Mouse (Mus musculus) heart, embryonic 13.5 days (tissue): ENCODE data around the gene Gpr45. TPM values are rescaled to one million over a fixed set of nuclear protein-coding genes. Genes with fewer than 3 reads are reported as not detected.

Experiments used
- ATAC-seq: fragments of 200-750 bp; cut with Nextera tagmentation; 2 replicates; pipeline ENCODE4 v1.8.0; 2017; ENCODE audit warnings: moderate TSS enrichment; ENCODE audit not compliant: insufficient number of reproducible peaks, low FRiP score, low TSS enrichment; ENCODE audit errors: extremely low read depth
- H3K27ac ChIP-seq: fragments of 300-500 bp; sonication (generic); replicated peaks from 2 replicates; pipeline ENCODE4 v1.5.1; 2015; ENCODE audit warnings: moderate library complexity, mild to moderate bottlenecking, inconsistent platforms
- H3K27me3 ChIP-seq: fragments of 300-500 bp; sonication (generic); replicated peaks from 2 replicates; pipeline ENCODE4 v1.6.1; 2015; ENCODE audit warnings: mild to moderate bottlenecking, inconsistent platforms
- H3K36me3 ChIP-seq: fragments of 300-500 bp; sonication (generic); 2 replicates; pipeline ENCODE4 v1.6.1; 2015; ENCODE audit warnings: mild to moderate bottlenecking, inconsistent platforms
- H3K4me1 ChIP-seq: fragments of 300-500 bp; sonication (generic); 2 replicates; pipeline ENCODE4 v1.6.1; 2015; ENCODE audit warnings: inconsistent platforms
- H3K4me2 ChIP-seq: fragments of 300-500 bp; sonication (generic); 2 replicates; pipeline ENCODE4 v1.6.1; 2015; ENCODE audit warnings: inconsistent platforms, mild to moderate bottlenecking, moderate library complexity
- H3K4me3 ChIP-seq: fragments of 300-500 bp; sonication (generic); 2 replicates; pipeline ENCODE4 v1.5.1; 2015; ENCODE audit warnings: moderate library complexity, mild to moderate bottlenecking, inconsistent platforms
- H3K9ac ChIP-seq: fragments of 300-500 bp; sonication (generic); 2 replicates; pipeline ENCODE4 v1.6.1; 2015; ENCODE audit warnings: inconsistent platforms, mild to moderate bottlenecking, moderate library complexity
- H3K9me3 ChIP-seq: fragments of 300-500 bp; sonication (generic); 2 replicates; pipeline ENCODE4 v1.6.1; 2016; ENCODE audit warnings: inconsistent platforms
- WGBS: fragments of 180-500 bp; shearing (Covaris S2); methylation state at CpG from one replicate; pipeline ENCODE4 v1.1.7; 2015; ENCODE audit warnings: mixed read lengths; 5-methylcytosine and 5-hydroxymethylcytosine counted together
- polyA plus RNA-seq: library from polyadenylated mRNA; unstranded; fragments of >200 nt; fragmentation: Nextera tagmentation; extraction: Ambion mirVana; gene quantifications from 2 replicates; pipeline ENCODE4 v1.2.1, GENCODE M21; 2015

Gene Gpr45
- polyA plus RNA-seq, result 1.9 and 2.6 TPM in 2 replicates

DNA sequence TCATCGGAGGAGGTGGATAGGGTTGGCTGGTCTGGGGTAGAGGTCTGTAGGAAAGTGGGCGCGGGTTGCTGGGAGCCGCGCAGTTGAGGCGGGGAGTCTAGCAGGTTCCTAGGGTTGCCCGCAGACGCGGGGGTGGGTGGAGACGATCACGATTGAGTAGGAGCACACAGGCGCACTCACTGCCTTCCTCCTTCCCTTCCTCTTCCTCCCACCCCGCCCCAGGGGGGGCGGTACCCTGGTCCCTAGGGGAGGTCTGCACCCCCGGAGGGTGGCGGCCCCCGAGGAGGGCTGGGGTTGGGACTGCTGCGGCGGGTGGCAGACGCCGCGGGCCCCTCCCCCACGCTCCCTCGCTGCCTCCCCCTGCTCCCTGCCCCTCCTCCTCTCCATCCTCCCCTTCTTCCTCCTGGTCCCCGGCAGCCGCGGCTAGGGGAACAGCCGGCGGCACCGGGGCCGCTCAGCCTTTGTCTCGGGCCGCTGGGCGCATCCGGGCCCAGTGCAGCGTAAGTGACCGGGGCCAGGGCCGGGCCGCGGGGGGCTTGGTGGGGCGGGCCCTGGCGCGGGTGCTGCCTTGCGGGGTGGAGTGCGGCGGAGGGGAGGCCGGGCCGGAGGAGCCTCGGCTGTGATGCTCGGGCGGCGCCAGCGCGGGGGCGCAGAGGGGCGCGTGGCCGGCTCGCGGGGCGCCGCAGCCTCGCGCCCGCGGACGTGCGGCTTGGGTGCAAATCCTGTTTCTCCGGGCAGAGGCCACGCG is at the start of gene Gpr45:
Gpr45 (plus strand) TSS at position 139 of the 748 bp plus-strand sequence.
- Histone ChIP-seq H3K9me3 (no peaks in the 10 kb centered on the region), H3K9ac (peak within 1 kb of the TSS; percentile 83), H3K27ac (no peak within 1 kb of the TSS), H3K4me3 (peak within 1 kb of the TSS; percentile 78), H3K36me3 (no peaks in the 10 kb centered on the region), H3K4me1 (peaks cover 4% of the 10 kb centered on the region), H3K4me2 (peak within 1 kb of the TSS; percentile 94), H3K27me3 (peaks cover 20% of the 10 kb centered on the region)
- ATAC-seq, result peak; percentile 45; the same call in 1 of the 2 replicates
- 2% methylated on average over 47 of the region's 71 CpGs for WGBS

DNA sequence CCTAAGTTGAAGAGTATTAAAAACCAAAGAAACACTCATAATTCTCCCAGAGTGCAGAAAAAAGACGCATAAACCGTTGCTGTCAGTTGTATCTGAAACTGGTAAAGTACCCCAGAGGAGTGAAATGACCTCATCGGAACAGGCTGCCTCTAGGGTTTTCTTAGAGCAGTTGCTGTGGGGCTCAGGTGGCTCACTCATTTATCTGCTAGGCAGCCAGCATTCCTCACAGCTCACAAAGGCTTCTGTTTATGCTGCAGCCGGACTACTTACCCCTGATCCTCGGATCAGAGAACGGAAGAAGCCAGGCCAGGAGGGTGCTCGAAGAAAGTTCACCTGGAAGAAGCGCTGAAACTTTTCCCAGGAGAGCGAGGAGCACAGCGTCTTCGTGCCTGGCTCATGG is 47.5 kb upstream of the Gpr45 start:
- Histone ChIP-seq H3K4me1 (0 out of 2 replicates have a peak, but pooled peaks cover 4% of the 10 kb centered on the region), H3K27ac (no peak overlapping the region), H3K9me3 (no peaks in the 10 kb centered on the region), H3K9ac (no peak overlapping the region), H3K27me3 (no peaks in the 10 kb centered on the region), H3K4me3 (no peak overlapping the region), H3K4me2 (no peak overlapping the region), H3K36me3 (peaks cover 52% of the 10 kb centered on the region)
- no peak for ATAC-seq
- WGBS, result 81% methylated on average over 11 of the region's 11 CpGs

DNA sequence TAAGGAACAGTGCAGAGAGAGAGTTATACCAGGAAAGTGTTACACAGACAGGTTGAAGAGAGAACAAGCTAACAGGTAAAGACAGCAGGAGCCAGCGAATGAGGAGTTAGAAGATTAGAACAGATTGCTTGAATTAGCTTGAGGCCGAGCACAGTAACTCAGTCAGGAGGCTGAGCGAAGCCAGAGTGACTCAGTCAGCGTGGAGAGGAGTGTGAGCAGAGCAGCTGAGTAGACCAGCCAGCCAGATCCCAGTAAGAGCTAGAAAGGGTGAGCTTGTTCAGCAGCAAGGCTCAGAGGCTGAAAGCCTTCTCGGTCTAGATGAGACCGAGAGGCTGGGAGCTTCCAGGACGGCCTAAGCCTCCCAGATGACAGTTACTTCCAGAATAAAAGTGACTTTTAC is 46.0 kb upstream of the Gpr45 start:
- H3K4me3 ChIP-seq, result no peak overlapping the region
- H3K4me2 ChIP-seq, result no peak overlapping the region
- no peaks in the 10 kb centered on the region for H3K9me3 ChIP-seq
- no peaks in the 10 kb centered on the region for H3K27me3 ChIP-seq
- no peak overlapping the region for H3K27ac ChIP-seq
- peaks cover 36% of the 10 kb centered on the region for H3K36me3 ChIP-seq
- peaks cover 11% of the 10 kb centered on the region; the same call in 1 of the 2 replicates for H3K4me1 ChIP-seq
- WGBS, result 78% methylated on average over 7 of the region's 7 CpGs
- ATAC-seq, result no peak
- H3K9ac ChIP-seq, result no peak overlapping the region

DNA sequence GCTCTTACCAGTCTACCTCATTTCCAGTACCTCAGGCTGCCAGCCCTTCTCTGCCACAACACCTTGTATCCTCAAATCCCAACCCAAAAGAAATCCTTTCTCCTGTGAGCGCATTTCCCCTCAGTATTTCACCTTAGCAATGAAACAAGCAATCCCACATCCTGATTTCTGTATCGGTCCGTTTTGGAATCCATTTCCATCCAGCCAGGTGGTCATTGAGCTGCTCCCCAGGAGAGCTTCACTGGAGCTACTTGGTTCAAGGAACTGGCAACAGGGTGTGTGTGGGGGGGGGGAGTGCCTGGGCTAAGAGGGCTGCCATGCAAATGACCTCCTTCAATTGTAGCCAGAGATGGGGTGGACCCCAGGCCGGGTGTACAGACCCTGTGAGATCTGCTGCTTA is 45.5 kb upstream of the Gpr45 start:
- H3K27me3 ChIP-seq, result no peaks in the 10 kb centered on the region
- no peak overlapping the region for H3K4me2 ChIP-seq
- WGBS, result 65% methylated on average over 4 of the region's 4 CpGs
- ATAC-seq, result no peak
- H3K4me1 ChIP-seq, result peaks cover 8% of the 10 kb centered on the region; the same call in 1 of the 2 replicates
- no peak overlapping the region for H3K27ac ChIP-seq
- no peaks in the 10 kb centered on the region for H3K9me3 ChIP-seq
- H3K9ac ChIP-seq, result no peak overlapping the region
- H3K36me3 ChIP-seq, result peaks cover 36% of the 10 kb centered on the region
- H3K4me3 ChIP-seq, result no peak overlapping the region

DNA sequence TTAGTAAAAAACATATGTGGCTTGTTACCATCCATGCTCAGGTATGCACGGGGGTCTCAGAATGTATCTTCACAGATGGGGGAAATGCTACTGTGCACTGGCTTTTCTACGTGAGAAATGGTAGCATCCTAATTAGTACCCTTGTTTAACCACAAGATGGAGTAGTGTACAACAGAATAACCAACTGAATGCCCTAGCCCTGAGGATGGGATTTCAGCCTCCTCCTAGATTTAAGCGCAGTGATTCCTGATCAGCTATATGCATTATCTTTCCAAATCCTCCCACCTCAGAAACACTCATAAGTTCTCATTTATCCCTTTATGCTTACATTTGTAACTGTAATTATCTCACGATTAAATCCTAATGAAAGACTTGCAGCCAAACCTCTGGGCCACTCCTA is 37.6 kb upstream of the Gpr45 start:
- Histone ChIP-seq H3K4me3 (no peak overlapping the region), H3K4me2 (no peak overlapping the region), H3K9ac (no peak overlapping the region), H3K36me3 (no peaks in the 10 kb centered on the region), H3K4me1 (peaks cover 8% of the 10 kb centered on the region; the same call in 1 of the 2 replicates), H3K27me3 (no peaks in the 10 kb centered on the region), H3K9me3 (no peaks in the 10 kb centered on the region), H3K27ac (no peak overlapping the region)
- ATAC-seq, result no peak
- WGBS, result 9% methylated on average over 4 of the region's 4 CpGs

DNA sequence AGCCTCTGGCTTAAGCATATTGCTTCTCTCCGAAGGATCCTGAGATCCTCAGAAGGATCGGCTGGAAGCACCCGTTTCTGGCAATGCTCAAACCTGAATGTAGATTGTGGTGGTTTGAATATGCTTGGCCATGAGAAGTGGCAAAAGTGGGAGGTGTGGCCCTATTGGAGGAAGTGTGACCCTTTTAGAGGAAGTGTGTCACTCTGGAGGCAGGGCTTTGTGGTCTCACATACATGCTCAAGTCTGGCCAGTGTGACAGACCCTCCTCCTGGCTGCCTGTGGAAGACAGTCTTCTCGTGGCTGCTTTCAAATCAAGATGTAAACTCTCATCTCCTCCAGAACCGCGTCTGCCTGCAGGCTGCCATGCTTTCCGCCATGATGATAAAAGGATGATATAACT is 36.0 kb upstream of the Gpr45 start:
- Histone ChIP-seq H3K36me3 (no peaks in the 10 kb centered on the region), H3K4me3 (no peak overlapping the region), H3K27me3 (no peaks in the 10 kb centered on the region), H3K4me1 (no peaks in the 10 kb centered on the region), H3K27ac (no peak overlapping the region), H3K9me3 (no peaks in the 10 kb centered on the region), H3K9ac (no peak overlapping the region), H3K4me2 (no peak overlapping the region)
- WGBS, result 76% methylated on average over 7 of the region's 7 CpGs
- ATAC-seq, result no peak

DNA sequence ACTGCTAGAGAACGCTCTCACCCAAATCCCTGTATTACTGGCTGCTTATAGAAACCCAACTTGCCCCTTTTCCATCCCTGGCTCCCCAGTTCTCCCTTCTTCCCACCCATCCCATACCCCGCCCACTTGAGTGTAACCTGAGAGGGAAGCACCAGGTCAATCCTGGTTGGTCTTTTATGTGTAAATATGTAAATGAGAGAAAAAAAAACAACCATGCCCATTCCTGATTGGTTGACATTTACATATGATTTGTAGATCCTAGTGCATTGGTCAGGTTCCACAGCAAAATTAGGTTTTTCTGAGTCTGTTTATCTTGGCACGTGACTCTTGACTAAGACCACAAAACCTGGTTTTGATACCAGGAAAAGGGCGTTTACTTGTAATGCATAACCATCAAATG is 34.8 kb upstream of the Gpr45 start:
- Histone ChIP-seq H3K27ac (no peak overlapping the region), H3K4me1 (no peaks in the 10 kb centered on the region), H3K4me2 (peak overlapping the region; percentile 53), H3K4me3 (peak overlapping the region; percentile 13; the same call in 1 of the 2 replicates), H3K9me3 (no peaks in the 10 kb centered on the region), H3K27me3 (no peaks in the 10 kb centered on the region), H3K9ac (no peak overlapping the region), H3K36me3 (no peaks in the 10 kb centered on the region)
- ATAC-seq, result no peak
- WGBS, result 18% methylated on average over 4 of the region's 4 CpGs

DNA sequence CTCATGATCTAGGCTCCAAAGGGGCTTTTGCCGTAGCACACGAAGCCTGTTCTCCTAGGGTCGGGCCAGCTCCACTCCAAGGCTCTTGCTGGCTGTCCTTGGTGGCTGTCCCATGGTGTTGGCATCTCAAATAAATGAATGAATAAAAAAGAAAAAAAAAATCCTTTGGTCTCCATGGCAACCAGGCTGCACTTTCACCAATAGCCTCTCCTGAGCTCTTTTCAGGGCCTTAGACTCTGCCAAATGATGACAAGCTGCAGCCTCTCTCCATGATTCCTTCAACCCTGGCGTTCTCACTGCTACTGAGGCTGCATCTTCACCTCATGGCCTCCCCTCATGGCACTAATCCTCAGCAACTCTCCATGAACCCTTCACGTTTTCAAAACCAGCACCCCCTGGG is 28.7 kb upstream of the Gpr45 start:
- Histone ChIP-seq H3K4me2 (no peak overlapping the region), H3K9ac (no peak overlapping the region), H3K36me3 (no peaks in the 10 kb centered on the region), H3K9me3 (no peaks in the 10 kb centered on the region), H3K4me3 (no peak overlapping the region), H3K4me1 (no peaks in the 10 kb centered on the region), H3K27ac (no peak overlapping the region), H3K27me3 (no peaks in the 10 kb centered on the region)
- ATAC-seq, result no peak
- 67% methylated on average over 5 of the region's 5 CpGs for WGBS

DNA sequence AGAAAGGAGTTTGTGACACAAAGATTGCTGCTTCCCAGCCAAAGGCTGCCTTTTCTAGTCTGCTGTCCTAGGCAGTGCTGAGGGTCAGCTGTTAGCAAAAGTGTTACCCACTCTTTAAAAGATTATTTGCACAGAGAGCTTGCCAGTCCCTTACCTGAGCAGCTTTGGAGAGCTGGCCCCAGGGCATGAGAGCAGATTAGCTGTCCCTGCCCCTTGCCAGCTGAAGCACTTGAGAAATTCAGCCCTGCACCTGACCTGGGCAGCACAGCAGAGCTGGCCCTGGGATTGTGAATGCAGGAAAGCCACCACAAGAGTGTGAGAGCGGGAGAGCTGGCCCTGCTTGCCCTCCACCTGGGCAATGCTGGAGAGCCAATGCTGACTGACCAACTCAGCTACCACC is 19.1 kb upstream of the Gpr45 start:
- H3K4me3 ChIP-seq, result no peak overlapping the region
- no peaks in the 10 kb centered on the region for H3K27me3 ChIP-seq
- no peak overlapping the region for H3K27ac ChIP-seq
- H3K9ac ChIP-seq, result no peak overlapping the region
- no peak overlapping the region for H3K4me2 ChIP-seq
- ATAC-seq, result no peak
- no peaks in the 10 kb centered on the region for H3K4me1 ChIP-seq
- no peaks in the 10 kb centered on the region for H3K36me3 ChIP-seq
- 52% methylated on average over 1 of the region's 1 CpGs for WGBS
- no peaks in the 10 kb centered on the region for H3K9me3 ChIP-seq

DNA sequence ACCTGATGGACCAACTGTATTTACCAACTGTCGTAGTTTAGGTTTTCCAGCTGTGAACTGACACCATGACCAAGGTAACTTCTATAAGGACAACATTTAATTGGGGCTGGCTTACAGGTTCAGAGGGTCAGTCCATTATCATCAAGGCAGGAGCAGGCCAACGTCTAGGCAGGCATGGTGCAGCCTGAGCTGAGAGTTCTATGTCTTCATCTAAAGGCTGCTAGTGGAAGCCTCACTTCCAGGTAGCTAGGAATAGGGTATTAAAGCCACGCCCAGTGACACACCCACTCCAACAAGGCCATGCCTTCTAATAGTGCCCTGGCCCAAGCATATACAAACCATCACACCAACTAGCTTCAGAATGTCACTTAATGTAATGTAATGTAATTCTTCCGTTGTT is 4.2 kb upstream of the Gpr45 start:
- no peak overlapping the region for H3K4me2 ChIP-seq
- no peaks in the 10 kb centered on the region for H3K36me3 ChIP-seq
- peaks cover under 1% of the 10 kb centered on the region for H3K4me1 ChIP-seq
- H3K27ac ChIP-seq, result no peak overlapping the region
- H3K4me3 ChIP-seq, result no peak overlapping the region
- H3K9me3 ChIP-seq, result no peaks in the 10 kb centered on the region
- no peak for ATAC-seq
- H3K9ac ChIP-seq, result no peak overlapping the region
- peaks cover 4% of the 10 kb centered on the region; the same call in 1 of the 2 replicates for H3K27me3 ChIP-seq
- 62% methylated on average over 4 of the region's 4 CpGs for WGBS

DNA sequence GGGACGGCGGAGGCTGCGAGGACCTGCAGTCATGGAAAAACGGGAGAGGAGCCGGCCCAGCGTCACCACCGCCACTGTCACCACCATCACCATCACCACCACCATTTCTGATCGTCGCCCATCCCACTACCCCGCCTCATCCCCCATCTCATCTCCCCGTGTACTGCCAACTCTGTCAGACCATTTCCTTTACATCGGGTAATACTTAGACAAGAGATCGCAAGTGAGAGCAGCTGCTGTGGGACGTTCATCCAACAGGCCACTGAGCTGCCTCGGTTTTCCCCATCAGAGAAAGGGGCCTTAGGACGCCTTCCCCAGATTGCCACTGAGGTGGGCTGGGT is 780 bp downstream of the Gpr45 start:
- H3K9me3 ChIP-seq, result no peaks in the 10 kb centered on the region
- no peaks in the 10 kb centered on the region for H3K36me3 ChIP-seq
- H3K4me1 ChIP-seq, result peaks cover 4% of the 10 kb centered on the region
- peak overlapping the region; percentile 83 for H3K9ac ChIP-seq
- H3K4me3 ChIP-seq, result peak overlapping the region; percentile 78
- peaks cover 20% of the 10 kb centered on the region for H3K27me3 ChIP-seq
- 2% methylated on average over 16 of the region's 16 CpGs for WGBS
- ATAC-seq, result no peak
- no peak overlapping the region for H3K27ac ChIP-seq
- peak overlapping the region; percentile 94 for H3K4me2 ChIP-seq

DNA sequence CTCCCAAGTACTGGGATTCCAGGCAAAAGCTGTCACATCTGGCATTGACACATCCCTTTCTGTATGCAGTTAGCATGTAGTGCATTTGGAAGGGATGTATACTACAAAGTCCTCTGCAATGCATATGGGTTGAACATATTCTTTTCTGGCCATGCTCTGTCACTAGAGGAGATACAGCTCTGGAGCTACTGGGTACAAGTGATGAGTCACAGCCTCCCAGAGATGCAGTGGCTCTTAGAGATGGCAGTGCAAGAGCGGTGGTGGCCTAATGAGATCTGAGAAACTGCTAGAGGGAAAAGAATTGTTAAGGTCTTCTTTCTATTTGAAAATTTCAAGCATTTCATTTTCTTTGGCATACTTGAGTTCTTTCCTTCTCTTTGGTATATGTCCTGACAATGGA is 4.2 kb downstream of the Gpr45 start:
- no peak overlapping the region for H3K27ac ChIP-seq
- no peak for ATAC-seq
- WGBS, result 78% methylated on average over 1 of the region's 1 CpGs

More for the DNA sequence above, 4.2 kb downstream of the Gpr45 start:
- Histone ChIP-seq H3K4me3 (no peak overlapping the region), H3K9me3 (no peaks in the 10 kb centered on the region), H3K27me3 (peaks cover 17% of the 10 kb centered on the region), H3K4me1 (peaks cover 4% of the 10 kb centered on the region), H3K36me3 (no peaks in the 10 kb centered on the region), H3K4me2 (no peak overlapping the region), H3K9ac (no peak overlapping the region)
